Comparison of ENCODE assay signal across 15 mouse cellular contexts in the genomic region with DNA sequence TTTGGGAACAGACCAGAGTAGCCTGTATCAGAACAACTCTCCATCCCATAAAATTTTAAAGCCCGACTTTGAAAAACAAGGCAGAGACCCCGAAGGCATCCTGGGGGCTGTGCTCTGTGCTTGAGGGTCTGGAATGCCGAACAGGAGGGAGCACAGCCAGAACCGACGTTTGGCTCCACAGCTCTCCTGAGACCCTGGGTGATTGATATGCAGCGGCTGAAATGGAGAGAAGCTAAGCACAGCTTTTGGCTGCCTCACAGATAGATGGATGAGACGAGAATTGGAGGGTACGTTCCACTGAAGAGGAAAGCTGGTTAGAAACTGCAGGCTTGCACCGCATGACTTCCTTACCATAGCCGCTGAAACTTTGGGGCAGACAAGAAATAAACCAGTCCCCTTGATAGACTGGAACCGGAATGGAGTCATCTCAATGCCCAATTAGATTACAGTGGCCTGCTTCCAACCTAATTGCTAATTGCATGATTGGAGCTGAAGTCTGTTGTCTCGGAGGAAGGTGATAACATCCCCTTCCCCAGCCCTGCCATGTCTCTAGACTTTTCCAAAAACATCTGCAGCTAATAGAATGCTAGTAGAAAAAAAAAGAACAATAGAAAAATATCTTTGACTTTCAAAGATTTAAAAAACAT.
A peak's percentile ranks its signal among the peaks of the same experiment; 100 is the strongest.
DNase-seq lines count a peak whose midpoint lies in the region; ATAC-seq and TF ChIP-seq lines count a peak whose summit lies in the region.
"Had no signal": no experiment of that assay in that cellular context is flagged by ENCODE, and none has a peak within 500 bp of the region (broad histone marks: within the 10 kb centered on the region; RNA-seq: fewer than 3 reads in every experiment).

No protein-coding gene starts in this region.

- no peaks in the 10 kb centered on the region for H3K27me3 ChIP-seq in forebrain, embryonic 15.5 days
- H3K27me3 ChIP-seq in forebrain, embryonic 12.5 days: no peaks in the 10 kb centered on the region
- no peaks in the 10 kb centered on the region for H3K27me3 ChIP-seq in lung, embryonic 14.5 days (ENCODE audit: insufficient read depth, low read length)
- no peaks in the 10 kb centered on the region for H3K27me3 ChIP-seq in hindbrain, embryonic 16.5 days (replicated peaks; ENCODE audit: control insufficient read depth, insufficient read depth, low read length)
- H3K27me3 ChIP-seq in neural tube, embryonic 14.5 days (ENCODE audit: control insufficient read depth, insufficient read depth, low read length): no peaks in the 10 kb centered on the region

- H3K4me3 ChIP-seq in forebrain, embryonic 15.5 days: no peak overlapping the region
- H3K4me3 ChIP-seq in forebrain, embryonic 12.5 days (replicated peaks): no peak overlapping the region
- no peak overlapping the region for H3K4me3 ChIP-seq in lung, embryonic 14.5 days (ENCODE audit: low read depth, low read length)
- H3K4me3 ChIP-seq in hindbrain, embryonic 16.5 days (ENCODE audit: low read length): no peak overlapping the region
- H3K4me3 ChIP-seq in neural tube, embryonic 14.5 days (ENCODE audit: low read depth, low read length): no peak overlapping the region
- H3K4me3 ChIP-seq: megakaryocyte, embryonic 14.5 days had no signal

- H3K9me3 ChIP-seq in forebrain, embryonic 15.5 days: no peaks in the 10 kb centered on the region
- H3K9me3 ChIP-seq in forebrain, embryonic 12.5 days: no peaks in the 10 kb centered on the region
- H3K9me3 ChIP-seq in lung, embryonic 14.5 days (ENCODE audit: low read depth, low read length): no peaks in the 10 kb centered on the region
- H3K9me3 ChIP-seq in hindbrain, embryonic 16.5 days (ENCODE audit: control insufficient read depth, low read length): no peaks in the 10 kb centered on the region
- H3K9me3 ChIP-seq in neural tube, embryonic 14.5 days (ENCODE audit: control insufficient read depth, low read length): no peaks in the 10 kb centered on the region

- H3K4me1 ChIP-seq in forebrain, embryonic 15.5 days: peaks cover 7% of the 10 kb centered on the region
- no peaks in the 10 kb centered on the region for H3K4me1 ChIP-seq in forebrain, embryonic 12.5 days
- no peaks in the 10 kb centered on the region for H3K4me1 ChIP-seq in lung, embryonic 14.5 days (ENCODE audit: insufficient read depth)
- peaks cover 5% of the 10 kb centered on the region for H3K4me1 ChIP-seq in hindbrain, embryonic 16.5 days (ENCODE audit: control insufficient read depth, insufficient read depth, low read depth, low read length)
- H3K4me1 ChIP-seq in neural tube, embryonic 14.5 days (ENCODE audit: control insufficient read depth, insufficient read depth, low read length): peaks cover 9% of the 10 kb centered on the region; the same call in 1 of the 2 replicates

- H3K9ac ChIP-seq in forebrain, embryonic 15.5 days (replicated peaks): no peak overlapping the region
- no peak overlapping the region for H3K9ac ChIP-seq in forebrain, embryonic 12.5 days
- no peak overlapping the region for H3K9ac ChIP-seq in lung, embryonic 14.5 days
- no peak overlapping the region for H3K9ac ChIP-seq in hindbrain, embryonic 16.5 days (ENCODE audit: low read depth, low read length)
- no peak overlapping the region for H3K9ac ChIP-seq in neural tube, embryonic 14.5 days (replicated peaks; ENCODE audit: low read depth, low read length)
- H3K9ac ChIP-seq: liver, embryonic 14.5 days had no signal

- no peak for TF ChIP-seq CTCF in lung, embryonic 14.5 days (IDR thresholded peaks at IDR 0.05; ENCODE audit: low read depth)

- 0 out of 2 replicates have a peak, but pooled peaks have one; percentile 19 for ATAC-seq in forebrain, embryonic 15.5 days (replicated peaks)
- ATAC-seq in forebrain, embryonic 12.5 days (ENCODE audit: low FRiP score): no peak
- ATAC-seq in lung, embryonic 14.5 days (ENCODE audit: insufficient read depth): no peak
- ATAC-seq in hindbrain, embryonic 16.5 days: peak; percentile 77
- peak; percentile 56; the same call in 1 of the 2 replicates for ATAC-seq in neural tube, embryonic 14.5 days (ENCODE audit: low read depth)
- ATAC-seq: Patski had no signal

- WGBS in forebrain, embryonic 15.5 days: 36% methylated on average over 12 of the region's 12 CpGs
- WGBS in forebrain, embryonic 12.5 days: 56% methylated on average over 12 of the region's 12 CpGs
- WGBS in lung, embryonic 14.5 days: 26% methylated on average over 12 of the region's 12 CpGs
- WGBS in hindbrain, embryonic 16.5 days: 19% methylated on average over 12 of the region's 12 CpGs
- WGBS in neural tube, embryonic 14.5 days: 9% methylated on average over 12 of the region's 12 CpGs

- H3K36me3 ChIP-seq in forebrain, embryonic 15.5 days: no peaks in the 10 kb centered on the region
- H3K36me3 ChIP-seq in forebrain, embryonic 12.5 days (replicated peaks): no peaks in the 10 kb centered on the region
- no peaks in the 10 kb centered on the region for H3K36me3 ChIP-seq in lung, embryonic 14.5 days (ENCODE audit: insufficient read depth)
- H3K36me3 ChIP-seq in hindbrain, embryonic 16.5 days (ENCODE audit: control insufficient read depth, insufficient read depth, low read length): no peaks in the 10 kb centered on the region
- no peaks in the 10 kb centered on the region for H3K36me3 ChIP-seq in neural tube, embryonic 14.5 days (ENCODE audit: control insufficient read depth, insufficient read depth, low read length)

- no peak overlapping the region for H3K4me2 ChIP-seq in forebrain, embryonic 15.5 days (replicated peaks)
- no peak overlapping the region for H3K4me2 ChIP-seq in forebrain, embryonic 12.5 days
- peak overlapping the region; percentile 38; the same call in 1 of the 2 replicates for H3K4me2 ChIP-seq in lung, embryonic 14.5 days
- H3K4me2 ChIP-seq in hindbrain, embryonic 16.5 days (ENCODE audit: low read length): peak overlapping the region; percentile 32
- peak overlapping the region; percentile 27; the same call in 1 of the 2 replicates for H3K4me2 ChIP-seq in neural tube, embryonic 14.5 days (ENCODE audit: low read depth, low read length)

- no peak overlapping the region for H3K27ac ChIP-seq in forebrain, embryonic 15.5 days (replicated peaks)
- H3K27ac ChIP-seq in forebrain, embryonic 12.5 days: no peak overlapping the region
- no peak overlapping the region for H3K27ac ChIP-seq in lung, embryonic 14.5 days (ENCODE audit: low read depth)
- no peak overlapping the region for H3K27ac ChIP-seq in hindbrain, embryonic 16.5 days (ENCODE audit: low read depth, low read length)
- H3K27ac ChIP-seq in neural tube, embryonic 14.5 days (ENCODE audit: low read depth, low read length): no peak overlapping the region
- H3K27ac ChIP-seq: liver, embryonic 14.5 days had no signal

- DNase-seq in lung, embryonic 14.5 days: peak; percentile 29
- DNase-seq in lung, postnatal 14 days: no peak
- DNase-seq in layer of hippocampus, adult 9-10 months (ENCODE audit: low spot score): no peak
- no peak for DNase-seq in left cerebral cortex, adult 8-10 months (ENCODE audit: low spot score in 2 of 2)
- DNase-seq: adrenal gland, postnatal 36 days; B cell, adult 2 months; cerebellum, adult 9-11 months; right cerebral cortex, adult 18-20 months had no signal

Comparison
In these comparisons a context has a peak if more than half of its experiments do, and no peak if none do; other contexts are left out.
1. ATAC-seq: peak in forebrain, embryonic 15.5 days (single experiment), hindbrain, embryonic 16.5 days (single experiment) and neural tube, embryonic 14.5 days (single experiment); none in forebrain, embryonic 12.5 days (single experiment) and lung, embryonic 14.5 days (single experiment).
2. H3K4me2 ChIP-seq: peak in lung, embryonic 14.5 days (single experiment), hindbrain, embryonic 16.5 days (single experiment) and neural tube, embryonic 14.5 days (single experiment); none in forebrain, embryonic 15.5 days (single experiment) and forebrain, embryonic 12.5 days (single experiment).